Mouse (Mus musculus): ENCODE measurements around the gene Irf2bp1. TPM values are rescaled to one million over a fixed set of nuclear protein-coding genes. Genes with fewer than 3 reads are reported as not detected.

Irf2bp1 gene
- total RNA-seq, 1 experiment = 15.9 TPM

- Histone ChIP-seq H3K9ac (ENCODE audit: insufficient read depth, low read depth, low read length, poor library complexity, severe bottlenecking) (peak overlapping the region; percentile 70), H3K36me3 (ENCODE audit: control insufficient read depth, insufficient read depth, low read length, poor library complexity, severe bottlenecking) (peaks cover 4% of the 10 kb centered on the region; the same call in 1 of the 2 replicates), H3K4me3 (ENCODE audit: insufficient read depth in 1 of 2, low read depth in 1 of 2, low read length in 2 of 2, poor library complexity in 1 of 2, severe bottlenecking in 1 of 2) (peak overlapping the region; percentile 66 to 75; a peak in 3 of 4 replicates), H3K27ac (ENCODE audit: insufficient read depth, low read depth, low read length, poor library complexity, severe bottlenecking) (no peak overlapping the region), H3K4me1 (ENCODE audit: control insufficient read depth in 2 of 2, insufficient read depth in 2 of 2, low read length in 2 of 2, poor library complexity in 1 of 2) (peaks cover 3 to 8% of the 10 kb centered on the region in 2 experiments; a peak in 2 of 4 replicates), H3K9me3 (ENCODE audit: control insufficient read depth, insufficient read depth, low read depth, low read length) (no peaks in the 10 kb centered on the region)
- TF ChIP-seq MAFK (IDR thresholded peaks at IDR 0.05; ENCODE audit: insufficient read depth, low read depth, low read length) (no peak), HCFC1 (IDR thresholded peaks at IDR 0.05; ENCODE audit: borderline replicate concordance, insufficient read depth, low read length) (no peak), ZC3H11A (IDR thresholded peaks at IDR 0.05; ENCODE audit: borderline replicate concordance, low read depth, low read length) (no peak), ZNF384 (IDR thresholded peaks at IDR 0.05; ENCODE audit: low read depth, low read length) (no peak), CHD2 (IDR thresholded peaks at IDR 0.05; ENCODE audit: low read depth, low read length) (no peak)
- no peak for DNase-seq (ENCODE audit: low read depth, low spot score)
- in situ Hi-C loops (cut with MboI; ENCODE audit: low sequenced_read_pairs in 2 of 2, unreplicated experiment in 2 of 2) = no loop called here
These were observed 3.4 kb upstream of the Irf2bp1 start for GRCm38 (mm10) chr7:19000421-19000820.

- no peaks in the 10 kb centered on the region for H3K9me3 ChIP-seq (ENCODE audit: control insufficient read depth, insufficient read depth, low read depth, low read length)
- H3K36me3 ChIP-seq (ENCODE audit: control insufficient read depth, insufficient read depth, low read length, poor library complexity, severe bottlenecking) = peaks cover 11% of the 10 kb centered on the region
- H3K27ac ChIP-seq (ENCODE audit: insufficient read depth, low read depth, low read length, poor library complexity, severe bottlenecking) = peak overlapping the region; percentile 49; the same call in 1 of the 2 replicates
- no peak for TF ChIP-seq MAFK (IDR thresholded peaks at IDR 0.05; ENCODE audit: insufficient read depth, low read depth, low read length)
- TF ChIP-seq HCFC1 (IDR thresholded peaks at IDR 0.05; ENCODE audit: borderline replicate concordance, insufficient read depth, low read length) = no peak
- TF ChIP-seq CHD2 (IDR thresholded peaks at IDR 0.05; ENCODE audit: low read depth, low read length) = no peak
- no peak for TF ChIP-seq ZC3H11A (IDR thresholded peaks at IDR 0.05; ENCODE audit: borderline replicate concordance, low read depth, low read length)
- TF ChIP-seq ZNF384 (IDR thresholded peaks at IDR 0.05; ENCODE audit: low read depth, low read length) = no peak
- peak overlapping the region; percentile 64 for H3K9ac ChIP-seq (ENCODE audit: insufficient read depth, low read depth, low read length, poor library complexity, severe bottlenecking)
- in situ Hi-C loops (cut with MboI; ENCODE audit: low sequenced_read_pairs in 2 of 2, unreplicated experiment in 2 of 2) = no loop called here
- peaks cover 3 to 12% of the 10 kb centered on the region in 2 experiments; a peak in 2 of 4 replicates for H3K4me1 ChIP-seq (ENCODE audit: control insufficient read depth in 2 of 2, insufficient read depth in 2 of 2, low read length in 2 of 2, poor library complexity in 1 of 2)
- peak; percentile 57 for DNase-seq (ENCODE audit: low read depth, low spot score)
- peak overlapping the region; percentile 66 to 75 for H3K4me3 ChIP-seq (ENCODE audit: insufficient read depth in 1 of 2, low read depth in 1 of 2, low read length in 2 of 2, poor library complexity in 1 of 2, severe bottlenecking in 1 of 2)
These were observed 2.6 kb upstream of the Irf2bp1 start for GRCm38 (mm10) chr7:19001066-19001806.

GRCm38 (mm10) chr7:19001807-19002085 lies 2.1 kb upstream of the Irf2bp1 start:
- H3K27ac ChIP-seq (ENCODE audit: insufficient read depth, low read depth, low read length, poor library complexity, severe bottlenecking) = no peak overlapping the region
- in situ Hi-C loops (cut with MboI; ENCODE audit: low sequenced_read_pairs in 2 of 2, unreplicated experiment in 2 of 2) = no loop called here
- H3K9me3 ChIP-seq (ENCODE audit: control insufficient read depth, insufficient read depth, low read depth, low read length) = no peaks in the 10 kb centered on the region
- no peak for DNase-seq (ENCODE audit: low read depth, low spot score)
- no peak for TF ChIP-seq ZC3H11A (IDR thresholded peaks at IDR 0.05; ENCODE audit: borderline replicate concordance, low read depth, low read length)
- no peak for TF ChIP-seq MAFK (IDR thresholded peaks at IDR 0.05; ENCODE audit: insufficient read depth, low read depth, low read length)
- TF ChIP-seq ZNF384 (IDR thresholded peaks at IDR 0.05; ENCODE audit: low read depth, low read length) = no peak
- no peak for TF ChIP-seq CHD2 (IDR thresholded peaks at IDR 0.05; ENCODE audit: low read depth, low read length)
- no peak for TF ChIP-seq HCFC1 (IDR thresholded peaks at IDR 0.05; ENCODE audit: borderline replicate concordance, insufficient read depth, low read length)
- H3K36me3 ChIP-seq (ENCODE audit: control insufficient read depth, insufficient read depth, low read length, poor library complexity, severe bottlenecking) = peaks cover 12% of the 10 kb centered on the region
- no peak overlapping the region for H3K4me3 ChIP-seq (ENCODE audit: insufficient read depth in 1 of 2, low read depth in 1 of 2, low read length in 2 of 2, poor library complexity in 1 of 2, severe bottlenecking in 1 of 2)
- H3K9ac ChIP-seq (ENCODE audit: insufficient read depth, low read depth, low read length, poor library complexity, severe bottlenecking) = no peak overlapping the region
- H3K4me1 ChIP-seq (ENCODE audit: control insufficient read depth in 2 of 2, insufficient read depth in 2 of 2, low read length in 2 of 2, poor library complexity in 1 of 2) = peaks cover 3 to 12% of the 10 kb centered on the region in 2 experiments; a peak in 2 of 4 replicates

DNA sequence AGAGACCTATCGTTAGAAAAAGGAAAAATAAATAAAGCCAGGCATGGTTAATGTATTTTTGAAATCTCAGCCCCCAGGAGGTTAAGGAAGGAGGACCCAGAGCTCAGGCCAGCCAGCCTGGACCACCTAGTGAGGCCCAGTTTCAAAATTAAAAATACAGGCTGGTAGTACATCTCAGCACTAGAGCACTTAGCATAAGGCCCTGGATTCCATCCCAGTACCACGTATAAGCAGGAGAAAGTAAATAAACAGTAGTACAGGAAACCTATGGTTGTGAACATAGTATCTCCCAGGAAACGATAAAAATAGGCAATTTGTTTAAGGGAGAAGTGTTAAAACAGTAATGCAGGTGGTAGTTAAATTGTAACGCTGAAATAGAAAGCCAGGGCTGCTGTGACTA lies 1.7 kb upstream of the Irf2bp1 start:
- peaks cover 3 to 14% of the 10 kb centered on the region in 2 experiments; a peak in 2 of 4 replicates for H3K4me1 ChIP-seq (ENCODE audit: control insufficient read depth in 2 of 2, insufficient read depth in 2 of 2, low read length in 2 of 2, poor library complexity in 1 of 2)
- H3K9me3 ChIP-seq (ENCODE audit: control insufficient read depth, insufficient read depth, low read depth, low read length) = no peaks in the 10 kb centered on the region
- TF ChIP-seq HCFC1 (IDR thresholded peaks at IDR 0.05; ENCODE audit: borderline replicate concordance, insufficient read depth, low read length) (no peak), CHD2 (IDR thresholded peaks at IDR 0.05; ENCODE audit: low read depth, low read length) (no peak), ZNF384 (IDR thresholded peaks at IDR 0.05; ENCODE audit: low read depth, low read length) (no peak), MAFK (IDR thresholded peaks at IDR 0.05; ENCODE audit: insufficient read depth, low read depth, low read length) (no peak), ZC3H11A (IDR thresholded peaks at IDR 0.05; ENCODE audit: borderline replicate concordance, low read depth, low read length) (no peak)
- peak overlapping the region; percentile 36; the same call in 1 of the 2 replicates for H3K9ac ChIP-seq (ENCODE audit: insufficient read depth, low read depth, low read length, poor library complexity, severe bottlenecking)
- H3K4me3 ChIP-seq (ENCODE audit: insufficient read depth in 1 of 2, low read depth in 1 of 2, low read length in 2 of 2, poor library complexity in 1 of 2, severe bottlenecking in 1 of 2) = peak overlapping the region in 1 of 2 experiments; percentile 72; a peak in 1 of 4 replicates
- H3K27ac ChIP-seq (ENCODE audit: insufficient read depth, low read depth, low read length, poor library complexity, severe bottlenecking) = no peak overlapping the region
- H3K36me3 ChIP-seq (ENCODE audit: control insufficient read depth, insufficient read depth, low read length, poor library complexity, severe bottlenecking) = peaks cover 12% of the 10 kb centered on the region
- in situ Hi-C loops (cut with MboI; ENCODE audit: low sequenced_read_pairs in 2 of 2, unreplicated experiment in 2 of 2) = no loop called here
- no peak for DNase-seq (ENCODE audit: low read depth, low spot score)
